Mouse (Mus musculus) embryo, embryonic 11 days (tissue): Measurements from ENCODE around the gene Gm37240.
A peak's percentile ranks its signal among the peaks of the same experiment; 100 is the strongest.

Source experiments
- DNase-seq: peaks from one replicate; pipeline ENCODE4 v3.0.0-alpha.2; 2015

Gene Gm37240

GRCm38 (mm10) chr3:84776084-84776483, 1111.2 kb downstream of the Gm37240 start:
- DNase-seq = no peak

GRCm38 (mm10) chr3:84775577-84775976, 1111.7 kb downstream of the Gm37240 start:
- no peak for DNase-seq

GRCm38 (mm10) chr3:84775067-84775423, 1112.3 kb downstream of the Gm37240 start:
- no peak for DNase-seq

- DNase-seq = peak; percentile 35
Observed at GRCm38 (mm10) chr3:84774246-84775066, 1112.9 kb downstream of the Gm37240 start.

- DNase-seq = no peak
Observed at GRCm38 (mm10) chr3:84771980-84772379, 1115.3 kb downstream of the Gm37240 start.

- no peak for DNase-seq
Observed at GRCm38 (mm10) chr3:84770518-84770917, 1116.8 kb downstream of the Gm37240 start.

- DNase-seq = no peak
Observed at GRCm38 (mm10) chr3:84769411-84769810, 1117.9 kb downstream of the Gm37240 start.

- DNase-seq = no peak
Observed at GRCm38 (mm10) chr3:84768940-84769339, 1118.4 kb downstream of the Gm37240 start.

- no peak for DNase-seq
Observed at GRCm38 (mm10) chr3:84753816-84754215, 1133.5 kb downstream of the Gm37240 start.

- no peak for DNase-seq
Observed at GRCm38 (mm10) chr3:84749222-84749621, 1138.1 kb downstream of the Gm37240 start.

GRCm38 (mm10) chr3:84748139-84748538, 1139.2 kb downstream of the Gm37240 start:
- DNase-seq = no peak

GRCm38 (mm10) chr3:84745537-84746189, 1141.7 kb downstream of the Gm37240 start:
- peak; percentile 26 for DNase-seq

GRCm38 (mm10) chr3:84744707-84745106, 1142.6 kb downstream of the Gm37240 start:
- peak; percentile 25 for DNase-seq

- DNase-seq = no peak
Observed at GRCm38 (mm10) chr3:84740050-84740596, 1147.2 kb downstream of the Gm37240 start.

- no peak for DNase-seq
Observed at GRCm38 (mm10) chr3:84737137-84737536, 1150.2 kb downstream of the Gm37240 start.

GRCm38 (mm10) chr3:84735716-84736115, 1151.6 kb downstream of the Gm37240 start:
- DNase-seq = peak; percentile 14

- DNase-seq = no peak
Observed at GRCm38 (mm10) chr3:84732516-84732915, 1154.8 kb downstream of the Gm37240 start.

GRCm38 (mm10) chr3:84732016-84732502, 1155.3 kb downstream of the Gm37240 start:
- peak; percentile 56 for DNase-seq

GRCm38 (mm10) chr3:84731403-84732015, 1155.8 kb downstream of the Gm37240 start:
- peak; percentile 45 for DNase-seq

GRCm38 (mm10) chr3:84731003-84731402, 1156.3 kb downstream of the Gm37240 start:
- no peak for DNase-seq

- DNase-seq = no peak
Observed at GRCm38 (mm10) chr3:84729806-84730205, 1157.5 kb downstream of the Gm37240 start.

- DNase-seq = no peak
Observed at GRCm38 (mm10) chr3:84723996-84724395, 1163.3 kb downstream of the Gm37240 start.

GRCm38 (mm10) chr3:84722680-84723079, 1164.6 kb downstream of the Gm37240 start:
- no peak for DNase-seq
